Mouse (Mus musculus) ES-E14 (cell line): ENCODE data around the gene Actn1.

Source experiments
- CHD2 ChIP-seq: IDR thresholded peaks from 2 replicates; pipeline ENCODE4 v1.6.1; 2014; ENCODE audit warnings: mild to moderate bottlenecking, low read depth, low read length, inconsistent platforms
- MAFK ChIP-seq: IDR thresholded peaks from 2 replicates; pipeline ENCODE4 v1.6.1; 2014; ENCODE audit warnings: mild to moderate bottlenecking, low read depth, low read length, inconsistent platforms; ENCODE audit not compliant: insufficient read depth

GRCm38 (mm10) chr12:80141470-80141869, 118.7 kb downstream of the Actn1 start:
- TF ChIP-seq MAFK (no peak), CHD2 (no peak)
